Mouse (Mus musculus): ENCODE data around the gene Zbtb25. TPM values are rescaled to one million over a fixed set of nuclear protein-coding genes. Genes with fewer than 3 reads are reported as not detected.

Zbtb25 gene
- polyA plus RNA-seq, 1 experiment from 2014 or later: 16.1 TPM

GRCm38 (mm10) chr12:76366276-76366675, 3.1 kb downstream of the Zbtb25 start:
- WGBS: 69% methylated on average over 3 of the region's 3 CpGs
- Histone ChIP-seq H3K36me3 (ENCODE audit: control insufficient read depth, insufficient read depth, low read length) (no peaks in the 10 kb centered on the region), H3K9me3 (ENCODE audit: control insufficient read depth, low read length) (no peaks in the 10 kb centered on the region), H3K27ac (ENCODE audit: low read depth) (no peak overlapping the region), H3K27me3 (replicated peaks; ENCODE audit: control insufficient read depth, insufficient read depth, low read length) (no peaks in the 10 kb centered on the region), H3K9ac (ENCODE audit: low read length) (no peak overlapping the region), H3K4me1 (replicated peaks; ENCODE audit: control insufficient read depth, insufficient read depth, low read length) (peaks cover 16% of the 10 kb centered on the region), H3K4me3 (ENCODE audit: low read depth, low read length) (no peak overlapping the region), H3K4me2 (ENCODE audit: low read length) (no peak overlapping the region)
- ATAC-seq (replicated peaks; ENCODE audit: low FRiP score, low TSS enrichment, low read depth) (no peak), DNase-seq (ENCODE audit: low spot score) (no peak)

- WGBS: 78% methylated on average over 9 of the region's 9 CpGs
- H3K4me1 ChIP-seq (replicated peaks; ENCODE audit: control insufficient read depth, insufficient read depth, low read length): peaks cover under 1% of the 10 kb centered on the region; the same call in 1 of the 2 replicates
- no peak overlapping the region for H3K4me2 ChIP-seq (ENCODE audit: low read length)
- no peaks in the 10 kb centered on the region for H3K36me3 ChIP-seq (ENCODE audit: control insufficient read depth, insufficient read depth, low read length)
- H3K9me3 ChIP-seq (ENCODE audit: control insufficient read depth, low read length): no peaks in the 10 kb centered on the region
- no peaks in the 10 kb centered on the region for H3K27me3 ChIP-seq (replicated peaks; ENCODE audit: control insufficient read depth, insufficient read depth, low read length)
- H3K4me3 ChIP-seq (ENCODE audit: low read depth, low read length): no peak overlapping the region
- no peak overlapping the region for H3K9ac ChIP-seq (ENCODE audit: low read length)
- ATAC-seq (replicated peaks; ENCODE audit: low FRiP score, low TSS enrichment, low read depth) (no peak), DNase-seq (ENCODE audit: low spot score) (no peak)
- H3K27ac ChIP-seq (ENCODE audit: low read depth): no peak overlapping the region
Measured at GRCm38 (mm10) chr12:76362303-76362676, 7.1 kb downstream of the Zbtb25 start.

DNA sequence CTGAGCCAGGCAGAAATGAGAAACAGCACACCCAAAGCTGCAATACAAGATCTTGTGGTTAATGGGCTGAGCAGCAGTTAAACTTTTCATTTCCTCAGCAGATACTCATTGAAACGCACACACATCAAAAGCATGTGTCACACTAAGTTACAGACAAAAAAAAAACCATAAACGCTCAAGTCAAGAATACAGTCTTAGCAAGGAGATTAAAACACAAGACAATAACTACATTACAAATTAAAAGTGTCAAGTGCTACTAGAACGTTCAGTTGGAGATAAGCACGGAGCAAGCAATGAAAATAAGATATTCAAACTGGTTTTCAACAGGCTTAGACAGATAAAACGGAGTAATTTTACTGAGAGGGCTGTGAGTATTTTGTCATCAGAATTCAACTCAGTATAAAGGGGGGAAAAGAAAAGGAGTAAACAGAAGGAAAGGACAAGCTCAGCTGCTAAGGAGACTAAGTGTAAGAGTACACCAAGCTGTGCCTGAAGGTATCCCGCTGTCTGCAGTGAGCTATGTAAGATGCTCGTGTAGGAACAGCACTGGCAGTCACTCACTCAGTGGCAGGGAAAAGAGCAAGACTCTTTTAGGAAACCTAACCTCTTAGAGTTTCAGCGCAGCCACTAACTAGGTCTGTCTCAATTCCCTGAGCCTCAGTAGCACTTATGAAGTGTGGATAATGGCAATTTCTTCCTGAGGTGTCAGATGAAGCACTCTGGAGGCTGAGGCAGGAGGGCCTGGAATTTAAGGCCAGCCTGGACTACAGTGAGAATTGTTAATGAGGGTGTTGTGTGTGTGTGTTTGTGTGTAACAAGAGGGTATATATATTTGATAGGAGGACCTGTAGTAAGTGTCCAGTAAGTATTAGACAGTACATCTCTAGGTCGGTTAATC, 7.7 kb downstream of the Zbtb25 start:
- Histone ChIP-seq H3K4me1 (replicated peaks; ENCODE audit: control insufficient read depth, insufficient read depth, low read length) (no peaks in the 10 kb centered on the region; the same call in 1 of the 2 replicates), H3K27ac (ENCODE audit: low read depth) (no peak overlapping the region), H3K4me2 (ENCODE audit: low read length) (no peak overlapping the region), H3K4me3 (ENCODE audit: low read depth, low read length) (no peak overlapping the region), H3K36me3 (ENCODE audit: control insufficient read depth, insufficient read depth, low read length) (no peaks in the 10 kb centered on the region), H3K9ac (ENCODE audit: low read length) (no peak overlapping the region), H3K9me3 (ENCODE audit: control insufficient read depth, low read length) (no peaks in the 10 kb centered on the region), H3K27me3 (replicated peaks; ENCODE audit: control insufficient read depth, insufficient read depth, low read length) (no peaks in the 10 kb centered on the region)
- WGBS: 75% methylated on average over 9 of the region's 9 CpGs
- DNase-seq (ENCODE audit: low spot score): no peak
- no peak for ATAC-seq (replicated peaks; ENCODE audit: low FRiP score, low TSS enrichment, low read depth)

GRCm38 (mm10) chr12:76360868-76361267, 8.5 kb downstream of the Zbtb25 start:
- ATAC-seq (replicated peaks; ENCODE audit: low FRiP score, low TSS enrichment, low read depth): no peak
- Histone ChIP-seq H3K9ac (ENCODE audit: low read length) (no peak overlapping the region), H3K36me3 (ENCODE audit: control insufficient read depth, insufficient read depth, low read length) (no peaks in the 10 kb centered on the region), H3K27ac (ENCODE audit: low read depth) (no peak overlapping the region), H3K9me3 (ENCODE audit: control insufficient read depth, low read length) (no peaks in the 10 kb centered on the region), H3K4me3 (ENCODE audit: low read depth, low read length) (no peak overlapping the region), H3K4me2 (ENCODE audit: low read length) (no peak overlapping the region), H3K4me1 (replicated peaks; ENCODE audit: control insufficient read depth, insufficient read depth, low read length) (no peaks in the 10 kb centered on the region), H3K27me3 (replicated peaks; ENCODE audit: control insufficient read depth, insufficient read depth, low read length) (no peaks in the 10 kb centered on the region)
- WGBS: 90% methylated on average over 1 of the region's 1 CpGs
- no peak for DNase-seq (ENCODE audit: low spot score)

DNA sequence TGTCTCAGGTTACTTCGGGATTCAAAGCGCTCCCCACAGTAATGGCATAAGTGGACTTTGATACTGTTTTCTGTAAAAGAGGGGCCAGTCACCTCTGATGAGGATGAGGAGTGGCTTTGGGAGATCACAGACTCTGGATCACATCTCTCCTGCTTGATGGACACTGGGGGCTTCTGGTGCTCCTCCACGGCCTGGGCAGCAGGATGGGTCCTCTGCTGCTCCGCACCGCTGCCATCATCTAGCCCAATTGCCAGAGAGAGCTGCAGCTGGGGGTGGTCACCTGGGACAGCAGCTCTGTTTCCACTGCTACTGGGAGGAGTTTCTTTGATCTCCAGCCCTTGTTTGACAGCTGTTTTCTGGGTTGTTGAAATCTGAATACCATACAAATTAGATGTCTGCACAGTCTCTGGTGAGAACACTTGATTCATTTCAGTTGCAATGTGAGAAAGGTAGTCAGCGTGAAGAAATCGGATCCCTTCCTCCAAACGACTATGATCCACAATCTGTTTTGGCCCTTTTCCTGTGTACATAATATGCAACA, 19.7 kb downstream of the Zbtb25 start:
- no peak overlapping the region for H3K4me3 ChIP-seq (ENCODE audit: low read depth, low read length)
- H3K27me3 ChIP-seq (replicated peaks; ENCODE audit: control insufficient read depth, insufficient read depth, low read length): no peaks in the 10 kb centered on the region
- WGBS: 79% methylated on average over 8 of the region's 8 CpGs
- peaks cover 38% of the 10 kb centered on the region for H3K36me3 ChIP-seq (ENCODE audit: control insufficient read depth, insufficient read depth, low read length)
- no peak overlapping the region for H3K27ac ChIP-seq (ENCODE audit: low read depth)
- no peaks in the 10 kb centered on the region for H3K9me3 ChIP-seq (ENCODE audit: control insufficient read depth, low read length)
- no peak overlapping the region for H3K4me2 ChIP-seq (ENCODE audit: low read length)
- no peak overlapping the region for H3K9ac ChIP-seq (ENCODE audit: low read length)
- no peak for ATAC-seq (replicated peaks; ENCODE audit: low FRiP score, low TSS enrichment, low read depth)
- no peak for DNase-seq (ENCODE audit: low spot score)
- H3K4me1 ChIP-seq (replicated peaks; ENCODE audit: control insufficient read depth, insufficient read depth, low read length): no peaks in the 10 kb centered on the region

- Histone ChIP-seq H3K4me1 (replicated peaks; ENCODE audit: control insufficient read depth, insufficient read depth, low read length) (no peaks in the 10 kb centered on the region), H3K9me3 (ENCODE audit: control insufficient read depth, low read length) (no peaks in the 10 kb centered on the region), H3K36me3 (ENCODE audit: control insufficient read depth, insufficient read depth, low read length) (peaks cover 32% of the 10 kb centered on the region), H3K9ac (ENCODE audit: low read length) (no peak overlapping the region), H3K27me3 (replicated peaks; ENCODE audit: control insufficient read depth, insufficient read depth, low read length) (no peaks in the 10 kb centered on the region), H3K4me2 (ENCODE audit: low read length) (no peak overlapping the region), H3K27ac (ENCODE audit: low read depth) (no peak overlapping the region), H3K4me3 (ENCODE audit: low read depth, low read length) (no peak overlapping the region)
- DNase-seq (ENCODE audit: low spot score) (no peak), ATAC-seq (replicated peaks; ENCODE audit: low FRiP score, low TSS enrichment, low read depth) (no peak)
- WGBS: 84% methylated on average over 5 of the region's 6 CpGs
Measured at GRCm38 (mm10) chr12:76345759-76346455, 23.5 kb downstream of the Zbtb25 start.

DNA sequence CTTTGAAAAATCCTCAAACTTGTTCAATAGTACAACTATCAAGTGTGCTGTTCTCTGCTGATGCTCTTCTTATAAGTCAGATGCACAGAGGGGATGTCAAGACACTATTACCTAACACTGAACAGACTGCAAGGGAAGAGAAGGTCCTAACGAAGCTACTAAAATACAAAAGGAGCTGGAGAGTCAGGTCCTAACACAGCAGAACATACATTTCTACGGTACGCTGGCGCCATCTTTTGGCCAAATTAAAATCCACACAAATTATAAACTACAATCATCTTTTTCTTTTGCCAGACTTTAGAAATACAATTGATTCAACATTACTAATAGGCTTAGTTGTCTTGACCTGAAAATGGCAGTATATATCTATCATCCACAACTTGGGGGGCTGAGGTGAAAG, 28.3 kb downstream of the Zbtb25 start:
- Histone ChIP-seq H3K27me3 (replicated peaks; ENCODE audit: control insufficient read depth, insufficient read depth, low read length) (no peaks in the 10 kb centered on the region), H3K4me1 (replicated peaks; ENCODE audit: control insufficient read depth, insufficient read depth, low read length) (no peaks in the 10 kb centered on the region), H3K36me3 (ENCODE audit: control insufficient read depth, insufficient read depth, low read length) (0 out of 2 replicates have a peak, but pooled peaks cover 3% of the 10 kb centered on the region), H3K9ac (ENCODE audit: low read length) (no peak overlapping the region), H3K9me3 (ENCODE audit: control insufficient read depth, low read length) (no peaks in the 10 kb centered on the region), H3K4me3 (ENCODE audit: low read depth, low read length) (no peak overlapping the region), H3K27ac (ENCODE audit: low read depth) (no peak overlapping the region), H3K4me2 (ENCODE audit: low read length) (no peak overlapping the region)
- ATAC-seq (replicated peaks; ENCODE audit: low FRiP score, low TSS enrichment, low read depth) (no peak), DNase-seq (ENCODE audit: low spot score) (no peak)
- 7% methylated on average over 4 of the region's 4 CpGs for WGBS

DNA sequence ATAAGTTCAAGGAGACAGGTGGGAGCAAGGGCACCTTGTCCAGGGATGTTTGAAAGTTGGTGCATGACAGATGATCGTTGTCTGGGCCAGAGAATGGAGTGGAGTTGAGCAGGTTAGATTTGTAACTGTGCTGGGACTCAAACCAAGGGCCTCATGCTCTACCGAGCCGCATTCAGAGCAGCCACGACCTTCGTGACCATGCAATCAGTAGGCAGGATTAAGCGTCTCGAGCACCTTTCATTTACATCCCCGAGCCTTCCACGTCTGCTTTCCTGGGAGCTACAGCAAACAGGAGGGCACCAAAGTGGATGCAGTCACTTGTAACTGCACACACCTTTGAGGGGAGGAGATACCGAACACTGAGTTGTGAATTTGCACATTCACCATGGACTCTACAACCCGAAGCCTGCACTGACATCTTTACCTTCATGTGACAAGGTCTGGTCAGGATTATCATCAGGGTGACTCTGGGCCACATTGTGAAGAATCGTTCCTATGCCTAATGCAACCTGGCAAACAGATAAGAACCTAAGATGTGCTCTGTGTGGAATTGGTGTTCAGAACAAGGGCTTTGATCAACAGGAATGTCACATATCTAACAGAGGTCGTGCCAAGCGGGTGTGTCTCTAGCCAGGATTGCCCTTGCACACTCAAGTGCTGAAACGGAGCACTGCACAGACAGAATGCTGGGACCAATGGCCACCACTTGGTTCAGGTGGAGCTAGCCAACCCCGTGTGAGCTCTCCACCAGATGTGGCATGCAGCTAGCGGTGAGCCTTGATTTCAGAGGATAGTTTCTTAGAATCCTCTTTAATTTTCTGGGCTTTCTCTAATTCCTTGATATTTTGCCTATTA, 33.1 kb downstream of the Zbtb25 start:
- H3K9me3 ChIP-seq (ENCODE audit: control insufficient read depth, low read length): no peaks in the 10 kb centered on the region
- no peak overlapping the region for H3K4me2 ChIP-seq (ENCODE audit: low read length)
- no peak overlapping the region for H3K9ac ChIP-seq (ENCODE audit: low read length)
- H3K4me3 ChIP-seq (ENCODE audit: low read depth, low read length): no peak overlapping the region
- DNase-seq (ENCODE audit: low spot score) (no peak), ATAC-seq (replicated peaks; ENCODE audit: low FRiP score, low TSS enrichment, low read depth) (no peak)
- no peaks in the 10 kb centered on the region for H3K36me3 ChIP-seq (ENCODE audit: control insufficient read depth, insufficient read depth, low read length)
- H3K27me3 ChIP-seq (replicated peaks; ENCODE audit: control insufficient read depth, insufficient read depth, low read length): no peaks in the 10 kb centered on the region
- WGBS: 76% methylated on average over 17 of the region's 17 CpGs
- no peaks in the 10 kb centered on the region for H3K4me1 ChIP-seq (replicated peaks; ENCODE audit: control insufficient read depth, insufficient read depth, low read length)
- no peak overlapping the region for H3K27ac ChIP-seq (ENCODE audit: low read depth)

Measured in intestine, embryonic 14.5 days (tissue).